Comparison of ENCODE assay signal across 1 mouse cellular context in the genomic region with DNA sequence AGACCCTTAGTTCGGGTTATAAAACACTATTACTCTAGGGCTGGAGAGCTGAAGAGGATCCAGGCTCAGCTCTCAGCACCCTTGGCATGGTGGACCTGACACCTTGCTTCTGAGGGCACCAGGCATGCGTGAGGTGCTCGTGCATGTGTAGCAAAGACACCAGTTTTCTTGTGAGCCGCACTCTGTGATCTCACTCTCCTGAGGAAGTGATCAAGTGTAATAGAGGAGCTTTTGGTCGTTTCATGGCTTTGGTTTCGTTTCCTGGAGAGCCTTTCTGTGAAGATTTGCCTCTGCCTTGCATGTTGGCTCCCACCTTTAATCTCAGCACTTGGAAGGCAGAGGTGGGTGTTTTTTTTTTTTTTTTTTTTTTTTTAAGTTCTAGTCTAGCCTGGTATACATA.
TF ChIP-seq lines count a peak whose summit lies in the region.

No protein-coding gene starts in this region.

TF ChIP-seq in MEL, 35 proteins besides CTCF, POLR2A, EP300 and RAD21:
- no peak for TF ChIP-seq MYB (IDR thresholded peaks at IDR 0.05; ENCODE audit: low read depth, low read length)
- no peak for TF ChIP-seq KAT2A (conservative IDR thresholded peaks at IDR 0.05; ENCODE audit: low read depth, low read length)
- TF ChIP-seq SIN3A (IDR thresholded peaks at IDR 0.05; ENCODE audit: low read length), result no peak
- TF ChIP-seq ZNF384 (IDR thresholded peaks at IDR 0.05; ENCODE audit: low read depth, low read length), result 0 out of 2 replicates have a peak, but pooled peaks have one; percentile 31
- TF ChIP-seq TAL1 (IDR thresholded peaks at IDR 0.05; ENCODE audit: low read length), result no peak
- TF ChIP-seq GATA1 (IDR thresholded peaks at IDR 0.05; ENCODE audit: low read depth, low read length), result no peak
TF ChIP-seq in MEL: peak in this region for 1.
